Mouse (Mus musculus) megakaryocyte, embryonic 14.5 days (primary cell): Measurements from ENCODE around the gene Auts2. TPM values are rescaled to one million over a fixed set of nuclear protein-coding genes. Genes with fewer than 3 reads are reported as not detected.

Experiments
- H3K27me3 ChIP-seq: replicated peaks from 2 replicates; pipeline ENCODE3; 2012; ENCODE audit warnings: inconsistent platforms
- H3K36me3 ChIP-seq: replicated peaks from 2 replicates; pipeline ENCODE3; 2012; ENCODE audit warnings: low read length, inconsistent platforms, mixed read lengths
- H3K4me1 ChIP-seq: 2 replicates; pipeline ENCODE4 v1.6.1; 2012; ENCODE audit warnings: inconsistent platforms
- H3K4me3 ChIP-seq: replicated peaks from 2 replicates; pipeline ENCODE3; 2012; ENCODE audit warnings: moderate library complexity, mild to moderate bottlenecking, inconsistent platforms
- H3K9me3 ChIP-seq: 2 replicates; pipeline ENCODE4 v1.6.1; 2012; ENCODE audit warnings: inconsistent platforms
- FLI1 ChIP-seq: IDR thresholded peaks from 2 replicates; pipeline ENCODE4 v1.6.1; 2012; ENCODE audit warnings: low read length, inconsistent platforms, mixed read lengths
- GATA1 ChIP-seq: IDR thresholded peaks from 3 replicates; pipeline ENCODE4 v1.6.1; 2012; ENCODE audit warnings: mixed read lengths, low read length, inconsistent platforms, borderline replicate concordance
- polyA plus RNA-seq: library from polyadenylated mRNA; stranded (reverse); fragments of >175 nt; gene quantifications from 2 replicates; pipeline ENCODE4 v1.2.3, GENCODE M21; 2012; ENCODE audit warnings: low replicate concordance; ENCODE audit not compliant: insufficient read depth

Gene Auts2
- polyA plus RNA-seq, 1 experiment, result 4.0 TPM

DNA sequence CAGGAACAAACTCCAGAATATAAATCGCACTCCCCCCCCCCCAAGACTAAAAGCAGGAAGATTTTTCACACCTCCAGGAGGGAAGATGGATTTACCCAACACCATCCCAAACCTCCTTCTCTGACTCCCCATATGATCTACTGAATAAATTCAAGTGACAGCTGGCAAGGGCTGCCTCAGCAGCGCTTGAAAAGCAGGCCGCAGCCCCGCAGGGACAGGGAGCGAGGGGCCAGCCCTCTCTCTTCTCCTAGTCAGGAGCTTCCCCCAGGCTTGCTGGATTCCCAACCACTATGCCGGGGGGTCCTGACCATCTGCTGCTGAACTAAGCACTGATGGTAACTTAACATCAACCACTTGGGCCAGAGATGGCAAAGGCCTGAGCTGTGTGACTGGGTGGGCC, 995.2 kb downstream of the Auts2 start:
- Histone ChIP-seq H3K4me3 (no peak overlapping the region), H3K4me1 (no peaks in the 10 kb centered on the region), H3K27me3 (peaks cover 14% of the 10 kb centered on the region), H3K9me3 (peaks cover 18% of the 10 kb centered on the region), H3K36me3 (no peaks in the 10 kb centered on the region)
- no peak for TF ChIP-seq FLI1
- TF ChIP-seq GATA1, result no peak

- TF ChIP-seq FLI1, result no peak
- TF ChIP-seq GATA1, result no peak
- Histone ChIP-seq H3K36me3 (no peaks in the 10 kb centered on the region), H3K4me3 (no peak overlapping the region), H3K4me1 (no peaks in the 10 kb centered on the region), H3K9me3 (peaks cover 15% of the 10 kb centered on the region), H3K27me3 (peaks cover 12% of the 10 kb centered on the region)
These were observed 996.7 kb downstream of the Auts2 start for GRCm38 (mm10) chr5:131546414-131546813.

DNA sequence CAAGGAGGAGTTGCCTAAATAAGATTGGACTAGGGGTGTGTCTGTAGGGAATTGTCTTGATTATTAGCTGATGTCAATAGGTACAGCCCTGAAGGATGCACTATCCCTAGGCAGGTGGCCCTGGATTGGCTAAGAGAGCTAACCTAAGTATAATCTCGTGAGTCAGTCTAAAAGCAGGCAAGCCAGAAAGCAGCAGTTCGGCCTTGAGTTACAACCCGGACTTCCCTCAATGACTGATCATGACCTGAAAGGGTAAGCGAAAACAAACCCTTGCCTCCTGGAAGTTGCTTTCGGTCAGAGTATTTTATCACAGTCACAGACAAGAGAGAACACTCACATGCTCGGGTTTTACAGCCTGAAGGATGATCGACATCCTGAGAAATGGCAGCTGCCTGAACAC, 998.8 kb downstream of the Auts2 start:
- peaks cover 18% of the 10 kb centered on the region for H3K27me3 ChIP-seq
- H3K9me3 ChIP-seq, result peaks cover 14% of the 10 kb centered on the region
- no peak overlapping the region for H3K4me3 ChIP-seq
- no peaks in the 10 kb centered on the region for H3K4me1 ChIP-seq
- TF ChIP-seq FLI1 (no peak), GATA1 (no peak)
- no peaks in the 10 kb centered on the region for H3K36me3 ChIP-seq

DNA sequence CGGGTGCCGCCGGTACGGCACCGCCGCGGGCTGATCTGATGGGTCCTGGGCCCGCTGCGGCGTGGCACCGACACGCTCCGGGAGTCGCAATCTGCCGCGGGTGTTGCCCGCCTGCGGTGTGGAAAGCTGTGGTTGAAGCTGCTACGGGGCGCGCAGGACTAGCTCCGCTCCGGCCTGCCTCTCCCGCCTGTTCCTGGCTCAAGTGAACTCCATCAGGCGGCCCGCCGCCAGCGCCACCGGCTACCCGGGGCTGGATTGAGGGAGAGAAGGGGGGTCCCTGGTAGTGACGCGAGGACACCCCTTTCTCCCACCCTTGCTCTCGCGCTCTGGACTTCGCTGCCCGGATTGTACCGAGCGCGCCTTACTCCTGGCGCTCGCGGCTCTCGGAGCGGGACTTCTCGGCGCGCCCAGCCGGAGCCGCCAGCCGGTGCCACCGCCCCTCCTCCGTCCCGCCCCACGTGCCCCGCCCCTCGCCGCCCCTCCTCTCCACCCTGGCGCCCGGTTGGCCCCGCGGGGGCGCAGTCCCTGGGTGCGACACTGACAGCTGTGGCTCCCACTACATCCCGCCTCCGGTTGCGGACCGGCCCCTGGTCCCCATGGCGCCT, 1004.7 kb downstream of the Auts2 start:
- peaks cover 19% of the 10 kb centered on the region for H3K4me1 ChIP-seq
- peak overlapping the region; percentile 92 for H3K4me3 ChIP-seq
- no peaks in the 10 kb centered on the region for H3K36me3 ChIP-seq
- peaks cover 3% of the 10 kb centered on the region; the same call in 1 of the 2 replicates for H3K9me3 ChIP-seq
- no peak for TF ChIP-seq FLI1
- peaks cover 43% of the 10 kb centered on the region for H3K27me3 ChIP-seq

GRCm38 (mm10) chr5:131537831-131538310, 1005.3 kb downstream of the Auts2 start:
- H3K4me1 ChIP-seq, result peaks cover 19% of the 10 kb centered on the region
- peaks cover 43% of the 10 kb centered on the region for H3K27me3 ChIP-seq
- peak overlapping the region; percentile 92 for H3K4me3 ChIP-seq
- H3K9me3 ChIP-seq, result no peaks in the 10 kb centered on the region
- no peaks in the 10 kb centered on the region for H3K36me3 ChIP-seq
- TF ChIP-seq GATA1, result no peak
- TF ChIP-seq FLI1, result no peak

GRCm38 (mm10) chr5:131537155-131537830, 1005.9 kb downstream of the Auts2 start:
- Histone ChIP-seq H3K4me3 (peak overlapping the region; percentile 92), H3K4me1 (peaks cover 19% of the 10 kb centered on the region), H3K9me3 (no peaks in the 10 kb centered on the region), H3K27me3 (peaks cover 43% of the 10 kb centered on the region), H3K36me3 (no peaks in the 10 kb centered on the region)
- TF ChIP-seq FLI1, result no peak
- no peak for TF ChIP-seq GATA1

DNA sequence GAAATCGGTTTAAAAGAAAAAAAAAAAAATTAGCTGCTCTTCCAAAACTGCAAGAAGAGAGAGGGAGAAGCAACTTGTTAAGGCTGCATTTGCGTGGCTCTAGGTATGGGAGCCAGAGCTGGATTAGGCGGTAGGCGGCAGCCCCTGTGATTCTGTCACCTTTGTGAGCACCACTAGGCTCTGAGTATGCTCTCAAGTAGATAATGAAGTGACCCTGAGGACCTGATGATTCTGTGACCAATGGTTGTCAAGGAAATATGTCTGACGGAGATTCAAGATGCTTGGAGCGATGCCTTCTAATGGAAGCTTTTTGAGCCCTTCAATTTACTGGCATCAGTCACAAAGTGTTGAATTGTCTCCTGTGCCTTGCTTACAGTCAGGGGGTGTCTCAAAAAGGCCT, 1007.4 kb downstream of the Auts2 start:
- peaks cover 19% of the 10 kb centered on the region for H3K4me1 ChIP-seq
- no peak overlapping the region for H3K4me3 ChIP-seq
- TF ChIP-seq FLI1 (no peak), GATA1 (no peak)
- H3K27me3 ChIP-seq, result peaks cover 43% of the 10 kb centered on the region
- no peaks in the 10 kb centered on the region for H3K9me3 ChIP-seq
- H3K36me3 ChIP-seq, result no peaks in the 10 kb centered on the region

DNA sequence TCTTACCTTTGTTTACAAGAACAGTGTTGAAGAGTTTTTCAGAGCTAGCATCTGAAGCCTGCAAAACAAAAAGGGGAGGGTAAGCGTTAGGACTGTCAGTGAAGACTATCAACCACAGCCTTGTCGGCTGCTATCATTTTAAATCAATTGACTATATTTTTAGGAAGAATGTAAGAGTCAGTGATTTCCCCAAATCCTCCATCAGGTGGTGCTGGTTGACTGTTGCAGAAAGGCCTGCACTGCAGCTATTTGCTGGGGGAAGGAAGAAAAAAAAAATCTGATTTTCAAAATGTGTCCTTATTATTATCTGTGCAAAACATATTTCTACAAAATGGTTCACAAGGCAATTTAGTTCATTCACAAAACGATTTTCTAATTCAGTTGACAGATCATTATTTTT, 1009.3 kb downstream of the Auts2 start:
- Histone ChIP-seq H3K36me3 (no peaks in the 10 kb centered on the region), H3K27me3 (peaks cover 31% of the 10 kb centered on the region), H3K9me3 (peaks cover 8% of the 10 kb centered on the region), H3K4me1 (peaks cover 19% of the 10 kb centered on the region), H3K4me3 (no peak overlapping the region)
- TF ChIP-seq FLI1, result no peak
- TF ChIP-seq GATA1, result no peak

DNA sequence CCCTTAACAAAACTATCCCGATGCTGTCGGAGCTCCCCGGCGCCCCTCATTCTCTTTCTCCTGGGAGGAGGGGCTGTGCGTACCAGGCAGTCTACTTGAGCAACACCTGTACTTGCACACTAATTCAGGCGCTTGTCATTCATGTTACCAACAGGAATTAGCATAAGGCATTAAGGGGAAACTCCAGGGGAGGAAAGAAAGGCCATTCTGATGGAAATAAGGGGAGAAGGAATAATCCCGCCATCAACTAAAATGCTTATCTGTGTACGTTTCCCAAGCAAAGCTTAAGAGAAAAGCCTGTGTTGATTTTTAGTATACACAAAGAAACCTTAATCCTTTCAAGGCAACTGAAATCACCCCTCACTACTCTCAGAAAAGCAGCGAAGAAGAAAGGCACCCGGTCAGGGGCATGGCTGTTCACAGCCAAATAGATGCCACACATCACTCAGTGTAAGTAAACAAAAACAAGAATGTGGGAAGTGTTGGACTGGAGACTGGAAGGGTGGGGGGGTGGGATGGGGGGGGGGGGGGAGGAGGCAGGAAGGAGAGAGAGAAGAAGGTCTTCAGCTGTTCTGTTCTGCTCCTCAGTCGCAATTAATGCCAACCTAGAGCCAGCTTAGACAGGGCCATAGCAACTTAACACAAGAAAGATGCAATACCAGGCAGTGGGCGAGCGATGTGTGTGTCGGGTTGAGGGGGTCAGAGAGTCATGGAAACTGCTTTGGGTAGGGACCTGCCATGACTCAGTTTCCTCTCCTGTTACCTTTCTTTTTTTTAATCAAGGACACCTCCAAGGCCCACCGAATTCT, 1011.2 kb downstream of the Auts2 start:
- Histone ChIP-seq H3K4me3 (no peak overlapping the region), H3K9me3 (peaks cover 11% of the 10 kb centered on the region), H3K4me1 (peaks cover 4% of the 10 kb centered on the region; the same call in 1 of the 2 replicates), H3K36me3 (no peaks in the 10 kb centered on the region), H3K27me3 (peaks cover 12% of the 10 kb centered on the region)
- TF ChIP-seq FLI1, result no peak
- TF ChIP-seq GATA1, result no peak

GRCm38 (mm10) chr5:131530828-131531227, 1012.3 kb downstream of the Auts2 start:
- TF ChIP-seq GATA1 (no peak), FLI1 (no peak)
- Histone ChIP-seq H3K4me1 (peaks cover 3% of the 10 kb centered on the region; the same call in 1 of the 2 replicates), H3K4me3 (no peak overlapping the region), H3K36me3 (no peaks in the 10 kb centered on the region), H3K9me3 (peaks cover 11% of the 10 kb centered on the region), H3K27me3 (peaks cover 2% of the 10 kb centered on the region)
